Mouse (Mus musculus) liver, adult 2 months (tissue): ENCODE data around the gene Eif4g1. TPM values are rescaled to one million over a fixed set of nuclear protein-coding genes. Genes with fewer than 3 reads are reported as not detected.

Experiments
- DNase-seq: peaks from one replicate; pipeline ENCODE4 v3.0.0-alpha.2; 2011; ENCODE audit warnings: low read depth, low spot score; ENCODE audit errors: extremely low read depth
- H3K27ac ChIP-seq: fragments of 200-500 bp; replicated peaks from 2 replicates; pipeline ENCODE4 v1.5.1; 2012; ENCODE audit warnings: low read depth, mild to moderate bottlenecking, control low read depth, inconsistent platforms, low read length; ENCODE audit not compliant: insufficient read depth
- H3K27me3 ChIP-seq: fragments of 200-500 bp; 2 replicates; pipeline ENCODE4 v1.6.1; 2012; ENCODE audit warnings: mild to moderate bottlenecking, moderate library complexity, low read length, inconsistent platforms; ENCODE audit not compliant: control insufficient read depth, insufficient read depth
- H3K36me3 ChIP-seq: fragments of 200-500 bp; 2 replicates; pipeline ENCODE4 v1.6.1; 2012; ENCODE audit warnings: low read length, inconsistent platforms; ENCODE audit not compliant: control insufficient read depth, insufficient read depth
- H3K4me1 ChIP-seq: fragments of 200-500 bp; 2 replicates; pipeline ENCODE4 v1.6.1; 2011; ENCODE audit warnings: low read length; ENCODE audit not compliant: control insufficient read depth, insufficient read depth
- H3K4me3 ChIP-seq: fragments of 200-500 bp; 2 replicates; pipeline ENCODE4 v1.5.1; 2011; ENCODE audit warnings: low read depth, mild to moderate bottlenecking, control low read depth, low read length, moderate library complexity; ENCODE audit not compliant: insufficient read depth
- H3K79me2 ChIP-seq: fragments of 200-500 bp; 2 replicates; pipeline ENCODE4 v1.6.1; 2012; ENCODE audit warnings: inconsistent platforms, mild to moderate bottlenecking, low read length, moderate library complexity; ENCODE audit not compliant: control insufficient read depth, insufficient read depth
- H3K9ac ChIP-seq: fragments of 200-500 bp; 2 replicates; pipeline ENCODE4 v1.6.1; 2012; ENCODE audit warnings: low read depth, mild to moderate bottlenecking, control low read depth, inconsistent platforms, low read length
- CTCF ChIP-seq: fragments of 200-500 bp; IDR thresholded peaks from 2 replicates; pipeline ENCODE4 v1.5.1; 2011; ENCODE audit warnings: low read depth, low read length, control low read depth
- POLR2A ChIP-seq: fragments of 200-500 bp; IDR thresholded peaks from 2 replicates; pipeline ENCODE4 v1.6.1; 2011; ENCODE audit warnings: low read length, control low read depth; ENCODE audit not compliant: insufficient read depth; ENCODE audit errors: extremely low read depth
- WGBS: fragments of 180-500 bp; shearing (Covaris S2); methylation state at CpG from one replicate; pipeline ENCODE4 v1.1.7; 2018; 5-methylcytosine and 5-hydroxymethylcytosine counted together
- polyA plus RNA-seq: library from polyadenylated mRNA; depleted of rRNA; stranded (reverse); fragments of >200 nt; gene quantifications from 2 replicates; pipeline ENCODE4 v1.2.3, GENCODE M21; 2012
- total RNA-seq: library from RNA; depleted of rRNA; stranded (reverse); fragments of >200 nt; gene quantifications from 2 replicates; pipeline ENCODE4 v1.2.3, GENCODE M21; 2014

Gene Eif4g1
- total and polyA plus RNA-seq, 2 experiments, result 173 to 400 TPM

DNA sequence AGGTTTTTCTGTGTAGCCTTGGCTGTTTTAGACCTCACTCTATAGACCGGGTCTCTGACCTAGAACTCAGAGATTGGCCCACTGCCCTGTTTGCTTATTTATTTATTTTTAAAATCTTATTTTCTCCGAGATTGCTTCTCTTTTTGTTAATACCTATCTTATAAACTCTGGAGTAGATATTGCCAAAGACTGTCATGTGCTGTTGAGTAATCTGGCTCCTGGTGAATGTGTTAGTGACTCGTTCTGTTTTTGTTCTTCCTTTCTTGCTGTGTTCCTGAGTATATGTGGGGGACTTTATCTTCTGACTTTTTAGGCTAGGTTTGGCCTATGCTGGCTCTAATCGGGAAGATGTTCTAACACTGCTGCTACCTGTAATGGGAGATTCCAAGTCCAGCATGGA is 10.5 kb upstream of the Eif4g1 start:
- no peak for TF ChIP-seq CTCF
- TF ChIP-seq POLR2A, result no peak
- peaks cover 83% of the 10 kb centered on the region for H3K36me3 ChIP-seq
- 71% methylated on average over 4 of the region's 4 CpGs for WGBS

DNA sequence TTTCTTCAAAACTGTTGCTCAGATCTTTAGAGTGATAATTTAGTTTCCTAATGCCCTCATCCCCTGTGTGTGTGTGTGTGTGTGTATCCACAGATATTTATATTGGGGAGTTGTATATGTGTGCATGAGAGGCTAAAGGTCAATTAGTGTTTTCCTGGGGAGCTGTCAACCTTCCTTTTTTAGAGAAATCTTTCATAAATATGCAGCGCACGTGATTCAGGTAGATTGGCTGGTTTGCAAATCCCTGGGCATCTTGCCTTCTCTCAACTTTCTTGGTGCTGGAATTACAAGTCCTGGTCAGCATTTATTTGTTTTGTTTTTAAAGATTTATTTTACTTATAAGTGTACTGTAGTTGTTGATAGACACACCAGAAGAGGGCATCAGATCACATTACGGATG is 2.2 kb downstream of the Eif4g1 start:
- no peak overlapping the region; the same call in 1 of the 2 replicates for H3K27ac ChIP-seq
- H3K27me3 ChIP-seq, result no peaks in the 10 kb centered on the region
- peaks cover 20% of the 10 kb centered on the region for H3K79me2 ChIP-seq
- 49% methylated on average over 3 of the region's 3 CpGs for WGBS
- no peak overlapping the region for H3K4me3 ChIP-seq
- H3K9ac ChIP-seq, result no peak overlapping the region
- DNase-seq, result peak; percentile 59
- no peak for TF ChIP-seq CTCF
- no peak for TF ChIP-seq POLR2A
- H3K4me1 ChIP-seq, result peaks cover 15% of the 10 kb centered on the region
- peaks cover under 1% of the 10 kb centered on the region; the same call in 1 of the 2 replicates for H3K36me3 ChIP-seq

More for the DNA sequence above, 10.5 kb upstream of the Eif4g1 start:
- Histone ChIP-seq H3K27ac (no peak overlapping the region), H3K27me3 (no peaks in the 10 kb centered on the region), H3K4me3 (no peak overlapping the region), H3K79me2 (peaks cover 4% of the 10 kb centered on the region; the same call in 1 of the 2 replicates), H3K9ac (no peak overlapping the region), H3K4me1 (peaks cover 2% of the 10 kb centered on the region; the same call in 1 of the 2 replicates)
- DNase-seq, result no peak

DNA sequence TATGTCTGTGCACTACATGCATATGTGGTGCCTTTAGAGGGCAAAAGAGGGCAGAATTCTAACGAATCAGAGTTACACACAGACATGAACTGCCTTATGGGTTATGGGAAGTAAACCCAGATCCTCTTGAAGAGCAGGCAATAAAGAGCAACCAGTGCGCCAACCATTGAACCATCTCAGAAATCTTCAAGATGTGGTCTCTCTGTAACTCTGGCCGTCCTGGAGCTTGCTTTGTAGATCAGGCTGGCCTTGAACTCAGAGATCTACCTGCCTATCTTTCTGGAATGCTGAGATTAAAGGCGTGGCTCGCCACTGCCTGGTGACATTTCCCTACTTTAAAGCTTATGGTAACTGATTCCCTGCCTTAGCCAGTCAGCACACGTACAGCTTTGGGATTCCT is 3.8 kb downstream of the Eif4g1 start:
- no peak for DNase-seq
- Histone ChIP-seq H3K27me3 (no peaks in the 10 kb centered on the region), H3K27ac (peak overlapping the region; percentile 18; the same call in 1 of the 2 replicates), H3K36me3 (peaks cover 14% of the 10 kb centered on the region), H3K9ac (no peak overlapping the region), H3K4me3 (no peak overlapping the region), H3K4me1 (peaks cover 16% of the 10 kb centered on the region), H3K79me2 (peaks cover 24% of the 10 kb centered on the region)
- WGBS, result 19% methylated on average over 6 of the region's 6 CpGs
- TF ChIP-seq POLR2A (no peak), CTCF (no peak)

DNA sequence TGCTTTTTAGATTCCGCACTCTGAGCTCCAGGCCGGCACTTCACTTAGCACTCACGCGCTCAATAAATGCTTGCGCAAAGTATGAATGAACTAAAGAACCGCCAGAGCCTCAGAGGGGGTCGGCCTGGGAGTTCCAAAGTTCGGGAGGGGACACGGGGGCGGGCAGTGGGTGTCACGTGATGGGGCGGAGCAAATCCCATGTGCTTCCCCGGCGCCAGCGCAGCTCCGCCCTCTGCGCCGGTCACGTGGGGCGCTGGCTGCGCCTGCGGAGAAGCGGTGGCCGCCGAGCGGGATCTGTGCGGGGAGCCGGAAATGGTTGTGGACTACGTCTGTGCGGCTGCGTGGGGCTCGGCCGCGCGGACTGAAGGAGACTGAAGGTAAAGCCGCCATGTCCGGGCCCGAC is 4.4 kb downstream of the Eif4g1 start:
- H3K4me3 ChIP-seq, result peak overlapping the region; percentile 81
- peak overlapping the region; percentile 93 for H3K9ac ChIP-seq
- H3K79me2 ChIP-seq, result peaks cover 24% of the 10 kb centered on the region
- H3K27me3 ChIP-seq, result no peaks in the 10 kb centered on the region
- WGBS, result under 1% methylated on average over 38 of the region's 38 CpGs
- H3K4me1 ChIP-seq, result peaks cover 16% of the 10 kb centered on the region
- TF ChIP-seq CTCF (no peak), POLR2A (peak; percentile 86)
- H3K36me3 ChIP-seq, result peaks cover 20% of the 10 kb centered on the region
- peak; percentile 92 for DNase-seq
- peak overlapping the region; percentile 98 for H3K27ac ChIP-seq

DNA sequence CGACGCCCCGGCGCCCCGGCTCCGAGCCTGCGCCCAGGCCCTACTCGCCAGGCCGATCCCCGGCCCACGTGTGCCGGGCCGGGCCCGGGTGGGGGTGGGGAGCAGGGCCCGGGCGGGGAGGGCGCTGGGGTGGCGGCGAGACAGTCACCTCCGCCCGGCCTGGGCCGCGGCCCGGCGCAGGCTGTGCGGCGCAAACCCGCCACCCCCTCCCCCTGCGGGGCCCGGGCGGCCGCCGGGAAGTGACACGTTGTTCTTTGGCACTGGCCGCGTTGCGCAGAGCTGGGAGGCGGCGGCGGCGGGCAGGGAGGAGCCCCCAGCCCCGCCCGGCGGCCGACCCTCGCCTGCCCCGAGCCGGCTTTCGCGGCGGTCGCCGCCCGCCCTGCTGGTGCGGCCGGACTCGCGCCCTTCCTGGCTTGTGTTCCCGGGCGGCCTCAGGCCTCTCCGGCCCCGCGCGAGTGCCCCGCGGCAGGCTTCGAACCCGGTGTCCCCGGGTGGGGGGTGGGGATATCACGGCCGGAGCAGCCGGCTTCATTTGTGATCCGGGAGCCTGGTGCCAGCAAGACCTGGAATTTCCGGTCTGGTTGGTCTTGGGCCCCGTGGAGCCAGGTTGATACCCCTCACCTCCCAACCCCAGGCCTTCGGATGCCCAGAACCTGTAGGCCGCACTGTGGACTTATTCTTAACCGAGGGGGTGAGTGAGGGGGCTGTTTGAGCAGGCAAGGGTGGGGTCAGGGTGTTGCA is 5.0 kb downstream of the Eif4g1 start:
- Histone ChIP-seq H3K36me3 (peaks cover 23% of the 10 kb centered on the region), H3K4me1 (peaks cover 20% of the 10 kb centered on the region), H3K79me2 (peaks cover 24% of the 10 kb centered on the region), H3K4me3 (peak overlapping the region; percentile 81), H3K27me3 (no peaks in the 10 kb centered on the region), H3K27ac (peak overlapping the region; percentile 98), H3K9ac (peak overlapping the region; percentile 93)
- TF ChIP-seq POLR2A, result no peak
- peak; percentile 49 for DNase-seq
- WGBS, result 1% methylated on average over 47 of the region's 78 CpGs

DNA sequence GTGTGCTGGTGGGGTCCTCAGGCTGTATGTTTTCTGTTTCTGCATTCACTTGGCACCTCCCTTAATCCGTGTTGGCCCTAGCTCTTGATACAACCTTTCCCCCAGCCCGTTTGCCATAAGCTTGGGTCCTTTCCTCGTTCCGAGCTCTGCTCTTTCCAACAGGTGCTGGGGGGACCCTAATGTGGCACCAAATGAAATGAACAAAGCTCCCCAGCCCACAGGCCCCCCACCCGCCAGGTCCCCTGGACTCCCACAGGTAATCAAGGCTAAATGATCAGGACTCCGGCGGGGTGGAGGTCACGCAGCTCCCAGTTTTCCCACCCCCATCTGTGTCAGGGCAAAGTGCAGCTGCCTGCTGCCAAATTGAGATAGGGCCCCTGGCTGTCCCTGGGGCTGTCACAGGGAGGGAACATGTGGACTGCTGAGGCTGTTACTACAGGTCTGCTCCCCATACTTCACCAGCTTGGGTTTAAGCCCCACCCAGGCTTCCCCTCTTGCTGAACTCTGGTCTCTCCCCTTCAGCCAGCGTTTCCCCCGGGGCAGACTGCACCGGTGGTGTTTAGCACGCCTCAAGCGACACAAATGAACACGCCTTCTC is 5.7 kb downstream of the Eif4g1 start:
- peak overlapping the region; percentile 93 for H3K9ac ChIP-seq
- no peaks in the 10 kb centered on the region for H3K27me3 ChIP-seq
- H3K79me2 ChIP-seq, result peaks cover 24% of the 10 kb centered on the region
- peak; percentile 94 for DNase-seq
- peak overlapping the region; percentile 98 for H3K27ac ChIP-seq
- peaks cover 20% of the 10 kb centered on the region for H3K4me1 ChIP-seq
- peak overlapping the region; percentile 81 for H3K4me3 ChIP-seq
- 2% methylated on average over 14 of the region's 14 CpGs for WGBS
- peaks cover 28% of the 10 kb centered on the region for H3K36me3 ChIP-seq
- TF ChIP-seq POLR2A (0 out of 2 replicates have a peak, but pooled peaks have one; percentile 14), CTCF (no peak)
